Mouse (Mus musculus): ENCODE data around the gene Efcab5. TPM values are rescaled to one million over a fixed set of nuclear protein-coding genes. Genes with fewer than 3 reads are reported as not detected.
A peak's percentile ranks its signal among the peaks of the same experiment; 100 is the strongest.
"Not testable (repeated sequence)": the region's sequence is repeated elsewhere in the genome, so short reads cannot be mapped to it uniquely, and the experiment has no call there.

Gene Efcab5
- polyA plus RNA-seq, 1 experiment from 2014 or later: 0.05 TPM

- Histone ChIP-seq H3K9me3 (ENCODE audit: control insufficient read depth, low read length) (no peaks in the 10 kb centered on the region), H3K4me2 (replicated peaks; ENCODE audit: low read depth, low read length) (no peak overlapping the region), H3K27ac (ENCODE audit: low read depth, low read length) (no peak overlapping the region), H3K27me3 (ENCODE audit: control insufficient read depth, insufficient read depth, low read length) (no peaks in the 10 kb centered on the region), H3K9ac (ENCODE audit: low read depth, low read length) (no peak overlapping the region), H3K4me1 (replicated peaks; ENCODE audit: control insufficient read depth, insufficient read depth, low read length) (no peaks in the 10 kb centered on the region), H3K36me3 (ENCODE audit: control insufficient read depth, insufficient read depth, low read length) (no peaks in the 10 kb centered on the region), H3K4me3 (ENCODE audit: low read depth, low read length) (no peak overlapping the region)
- ATAC-seq (ENCODE audit: low FRiP score): no peak
- no peak for DNase-seq (ENCODE audit: low spot score)
- WGBS: 92% methylated on average over 1 of the region's 1 CpGs
These were observed 109.4 kb downstream of the Efcab5 start for GRCm38 (mm10) chr11:77079361-77079760.

GRCm38 (mm10) chr11:77078273-77079134 lies 110.3 kb downstream of the Efcab5 start, which contains the start of gene Nsrp1:
Gene Nsrp1, minus strand, starts transcription at chr11:77078435.
- Histone ChIP-seq H3K9me3 (ENCODE audit: control insufficient read depth, low read length) (no peaks in the 10 kb centered on the region), H3K27ac (ENCODE audit: low read depth, low read length) (peak within 1 kb of the TSS; percentile 75), H3K4me2 (replicated peaks; ENCODE audit: low read depth, low read length) (peak within 1 kb of the TSS; percentile 85), H3K9ac (ENCODE audit: low read depth, low read length) (peak within 1 kb of the TSS; percentile 87), H3K4me3 (ENCODE audit: low read depth, low read length) (peak within 1 kb of the TSS; percentile 91), H3K4me1 (replicated peaks; ENCODE audit: control insufficient read depth, insufficient read depth, low read length) (no peaks in the 10 kb centered on the region), H3K36me3 (ENCODE audit: control insufficient read depth, insufficient read depth, low read length) (0 out of 2 replicates have a peak, but pooled peaks cover 4% of the 10 kb centered on the region), H3K27me3 (ENCODE audit: control insufficient read depth, insufficient read depth, low read length) (no peaks in the 10 kb centered on the region)
- peak; percentile 96 for DNase-seq (ENCODE audit: low spot score)
- ATAC-seq (ENCODE audit: low FRiP score): peak; percentile 97
- WGBS: 5% methylated on average over 48 of the region's 48 CpGs

GRCm38 (mm10) chr11:77077792-77078191 lies 111.0 kb downstream of the Efcab5 start:
- Histone ChIP-seq H3K27me3 (ENCODE audit: control insufficient read depth, insufficient read depth, low read length) (no peaks in the 10 kb centered on the region), H3K36me3 (ENCODE audit: control insufficient read depth, insufficient read depth, low read length) (0 out of 2 replicates have a peak, but pooled peaks cover 4% of the 10 kb centered on the region), H3K9me3 (ENCODE audit: control insufficient read depth, low read length) (no peaks in the 10 kb centered on the region), H3K9ac (ENCODE audit: low read depth, low read length) (peak overlapping the region; percentile 87), H3K4me3 (ENCODE audit: low read depth, low read length) (peak overlapping the region; percentile 91), H3K4me2 (replicated peaks; ENCODE audit: low read depth, low read length) (peak overlapping the region; percentile 85), H3K4me1 (replicated peaks; ENCODE audit: control insufficient read depth, insufficient read depth, low read length) (no peaks in the 10 kb centered on the region), H3K27ac (ENCODE audit: low read depth, low read length) (peak overlapping the region; percentile 36; the same call in 1 of the 2 replicates)
- ATAC-seq (ENCODE audit: low FRiP score) (peak; percentile 40; the same call in 1 of the 2 replicates), DNase-seq (ENCODE audit: low spot score) (no peak)
- 4% methylated on average over 16 of the region's 16 CpGs for WGBS

- Histone ChIP-seq H3K4me2 (replicated peaks; ENCODE audit: low read depth, low read length) (peak overlapping the region; percentile 85), H3K4me3 (ENCODE audit: low read depth, low read length) (peak overlapping the region; percentile 91), H3K9ac (ENCODE audit: low read depth, low read length) (peak overlapping the region; percentile 87)
- 61% methylated on average over 4 of the region's 4 CpGs for WGBS
- H3K36me3 ChIP-seq (ENCODE audit: control insufficient read depth, insufficient read depth, low read length); H3K9me3 ChIP-seq (ENCODE audit: control insufficient read depth, low read length); H3K27me3 ChIP-seq (ENCODE audit: control insufficient read depth, insufficient read depth, low read length); H3K4me1 ChIP-seq (replicated peaks; ENCODE audit: control insufficient read depth, insufficient read depth, low read length); H3K27ac ChIP-seq (ENCODE audit: low read depth, low read length); DNase-seq (ENCODE audit: low spot score); ATAC-seq (ENCODE audit: low FRiP score): not testable (repeated sequence)
These were observed 111.4 kb downstream of the Efcab5 start for GRCm38 (mm10) chr11:77077331-77077730.

GRCm38 (mm10) chr11:77070721-77071120 lies 118.0 kb downstream of the Efcab5 start:
- Histone ChIP-seq H3K4me2 (replicated peaks; ENCODE audit: low read depth, low read length) (no peak overlapping the region), H3K4me1 (replicated peaks; ENCODE audit: control insufficient read depth, insufficient read depth, low read length) (no peaks in the 10 kb centered on the region), H3K9me3 (ENCODE audit: control insufficient read depth, low read length) (no peaks in the 10 kb centered on the region), H3K27me3 (ENCODE audit: control insufficient read depth, insufficient read depth, low read length) (no peaks in the 10 kb centered on the region), H3K4me3 (ENCODE audit: low read depth, low read length) (no peak overlapping the region), H3K27ac (ENCODE audit: low read depth, low read length) (no peak overlapping the region), H3K9ac (ENCODE audit: low read depth, low read length) (no peak overlapping the region), H3K36me3 (ENCODE audit: control insufficient read depth, insufficient read depth, low read length) (0 out of 2 replicates have a peak, but pooled peaks cover 4% of the 10 kb centered on the region)
- peak; percentile 12 for DNase-seq (ENCODE audit: low spot score)
- WGBS: 80% methylated on average over 4 of the region's 4 CpGs
- no peak for ATAC-seq (ENCODE audit: low FRiP score)

- Histone ChIP-seq H3K9ac (ENCODE audit: low read depth, low read length) (no peak overlapping the region), H3K27me3 (ENCODE audit: control insufficient read depth, insufficient read depth, low read length) (no peaks in the 10 kb centered on the region), H3K36me3 (ENCODE audit: control insufficient read depth, insufficient read depth, low read length) (no peaks in the 10 kb centered on the region), H3K4me2 (replicated peaks; ENCODE audit: low read depth, low read length) (no peak overlapping the region), H3K4me3 (ENCODE audit: low read depth, low read length) (no peak overlapping the region), H3K4me1 (replicated peaks; ENCODE audit: control insufficient read depth, insufficient read depth, low read length) (no peaks in the 10 kb centered on the region), H3K27ac (ENCODE audit: low read depth, low read length) (no peak overlapping the region), H3K9me3 (ENCODE audit: control insufficient read depth, low read length) (no peaks in the 10 kb centered on the region)
- 96% methylated on average over 4 of the region's 4 CpGs for WGBS
- DNase-seq (ENCODE audit: low spot score) (no peak), ATAC-seq (ENCODE audit: low FRiP score) (no peak)
These were observed 119.9 kb downstream of the Efcab5 start for GRCm38 (mm10) chr11:77068825-77069224.

GRCm38 (mm10) chr11:77063406-77063805 lies 125.4 kb downstream of the Efcab5 start:
- 96% methylated on average over 2 of the region's 2 CpGs for WGBS
- no peak overlapping the region for H3K4me3 ChIP-seq (ENCODE audit: low read depth, low read length)
- H3K4me2 ChIP-seq (replicated peaks; ENCODE audit: low read depth, low read length): no peak overlapping the region
- no peaks in the 10 kb centered on the region for H3K36me3 ChIP-seq (ENCODE audit: control insufficient read depth, insufficient read depth, low read length)
- no peak for DNase-seq (ENCODE audit: low spot score)
- H3K27me3 ChIP-seq (ENCODE audit: control insufficient read depth, insufficient read depth, low read length): no peaks in the 10 kb centered on the region
- H3K4me1 ChIP-seq (replicated peaks; ENCODE audit: control insufficient read depth, insufficient read depth, low read length): no peaks in the 10 kb centered on the region
- H3K9me3 ChIP-seq (ENCODE audit: control insufficient read depth, low read length): no peaks in the 10 kb centered on the region
- ATAC-seq (ENCODE audit: low FRiP score): no peak
- H3K27ac ChIP-seq (ENCODE audit: low read depth, low read length): no peak overlapping the region
- H3K9ac ChIP-seq (ENCODE audit: low read depth, low read length): no peak overlapping the region

- DNase-seq (ENCODE audit: low spot score): no peak
These were observed 126.8 kb downstream of the Efcab5 start for GRCm38 (mm10) chr11:77061951-77062350.

GRCm38 (mm10) chr11:77042816-77043215 lies 146.0 kb downstream of the Efcab5 start:
- H3K27me3 ChIP-seq (ENCODE audit: control insufficient read depth, insufficient read depth, low read length): no peaks in the 10 kb centered on the region
- H3K4me1 ChIP-seq (replicated peaks; ENCODE audit: control insufficient read depth, insufficient read depth, low read length): no peaks in the 10 kb centered on the region
- no peak overlapping the region for H3K9ac ChIP-seq (ENCODE audit: low read depth, low read length)
- no peak overlapping the region for H3K27ac ChIP-seq (ENCODE audit: low read depth, low read length)
- WGBS: 71% methylated on average over 2 of the region's 2 CpGs
- ATAC-seq (ENCODE audit: low FRiP score) (no peak), DNase-seq (ENCODE audit: low spot score) (no peak)
- H3K9me3 ChIP-seq (ENCODE audit: control insufficient read depth, low read length): no peaks in the 10 kb centered on the region
- no peak overlapping the region for H3K4me2 ChIP-seq (replicated peaks; ENCODE audit: low read depth, low read length)
- no peak overlapping the region for H3K4me3 ChIP-seq (ENCODE audit: low read depth, low read length)
- peaks cover 9% of the 10 kb centered on the region; the same call in 1 of the 2 replicates for H3K36me3 ChIP-seq (ENCODE audit: control insufficient read depth, insufficient read depth, low read length)

More at GRCm38 (mm10) chr11:77061951-77062350, 126.8 kb downstream of the Efcab5 start:
- no peaks in the 10 kb centered on the region for H3K27me3 ChIP-seq (ENCODE audit: control insufficient read depth, insufficient read depth, low read length)
- H3K9me3 ChIP-seq (ENCODE audit: control insufficient read depth, low read length): no peaks in the 10 kb centered on the region
- no peak for ATAC-seq (ENCODE audit: low FRiP score)
- no peak overlapping the region for H3K4me3 ChIP-seq (ENCODE audit: low read depth, low read length)
- 75% methylated on average over 5 of the region's 5 CpGs for WGBS
- H3K36me3 ChIP-seq (ENCODE audit: control insufficient read depth, insufficient read depth, low read length): no peaks in the 10 kb centered on the region
- no peak overlapping the region for H3K9ac ChIP-seq (ENCODE audit: low read depth, low read length)
- no peak overlapping the region for H3K27ac ChIP-seq (ENCODE audit: low read depth, low read length)
- no peak overlapping the region for H3K4me2 ChIP-seq (replicated peaks; ENCODE audit: low read depth, low read length)
- no peaks in the 10 kb centered on the region for H3K4me1 ChIP-seq (replicated peaks; ENCODE audit: control insufficient read depth, insufficient read depth, low read length)

Data from hindbrain, embryonic 11.5 days (tissue).